Mouse (Mus musculus): ENCODE results near the gene Tmem234.

Gene Tmem234

DNA sequence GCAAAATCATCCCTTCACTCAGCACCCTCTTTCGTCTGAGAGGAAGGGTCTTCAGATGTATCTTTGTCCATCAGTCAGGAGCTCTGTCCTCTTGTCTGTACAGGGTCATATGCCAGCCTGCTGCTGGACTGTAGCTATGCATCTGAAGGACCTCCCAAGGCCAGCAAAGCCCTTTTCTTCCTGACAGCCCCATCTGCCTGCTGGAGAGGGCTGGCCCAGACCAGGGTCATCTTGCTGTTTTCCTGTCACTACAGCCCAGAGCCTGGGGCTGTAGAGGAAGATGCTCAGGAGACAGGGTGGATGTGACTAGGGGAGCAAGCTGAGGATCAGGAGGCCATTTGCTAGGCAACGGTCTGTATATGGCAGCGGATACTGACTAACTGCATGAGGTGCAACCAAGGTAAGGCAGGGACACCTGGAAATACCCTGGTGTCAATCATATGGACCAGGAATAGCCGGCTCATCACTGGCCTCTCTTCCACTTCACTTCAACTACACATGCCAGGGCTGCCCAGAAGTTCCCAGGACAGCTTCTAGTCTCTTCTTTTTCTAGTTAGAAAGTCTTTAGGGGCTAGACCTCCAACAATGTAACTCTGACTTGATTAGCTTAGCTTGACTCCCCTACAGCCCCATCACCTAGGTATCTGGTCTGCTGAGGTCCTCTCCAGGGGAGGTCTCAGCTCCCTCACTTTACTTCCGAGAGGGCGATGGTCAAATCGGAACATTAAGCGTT lies 22.5 kb downstream of the Tmem234 start:
- DNase-seq = no peak

DNA sequence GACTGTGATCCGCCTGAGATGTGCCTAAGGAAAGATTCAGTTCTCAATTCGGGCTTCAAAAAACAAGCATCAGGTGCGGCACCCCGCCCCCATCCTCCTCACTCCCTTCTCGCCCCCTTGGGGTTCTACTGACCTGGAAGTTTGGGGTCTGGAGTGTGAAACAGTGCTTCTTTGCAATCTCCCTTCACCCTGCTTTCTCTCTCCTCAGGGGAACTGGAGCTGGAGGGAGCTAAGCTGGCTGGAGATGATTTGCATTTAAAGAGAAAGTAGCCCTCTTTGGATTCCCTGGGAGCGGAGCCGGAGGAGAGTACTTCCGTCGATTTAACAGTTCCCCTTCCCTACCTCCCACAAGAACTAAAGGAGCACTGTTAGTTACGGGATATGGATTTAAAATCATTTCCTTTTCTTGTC lies 23.2 kb downstream of the Tmem234 start, which contains the start of gene Ccdc28b:
Ccdc28b (minus strand) TSS at position 267 of the 411 bp plus-strand sequence.
- DNase-seq = peak in 1 of 2 experiments; percentile 34

- peak; percentile 80 to 86 for DNase-seq
Measured at GRCm38 (mm10) chr4:129624281-129625028, 24.0 kb downstream of the Tmem234 start.

DNA sequence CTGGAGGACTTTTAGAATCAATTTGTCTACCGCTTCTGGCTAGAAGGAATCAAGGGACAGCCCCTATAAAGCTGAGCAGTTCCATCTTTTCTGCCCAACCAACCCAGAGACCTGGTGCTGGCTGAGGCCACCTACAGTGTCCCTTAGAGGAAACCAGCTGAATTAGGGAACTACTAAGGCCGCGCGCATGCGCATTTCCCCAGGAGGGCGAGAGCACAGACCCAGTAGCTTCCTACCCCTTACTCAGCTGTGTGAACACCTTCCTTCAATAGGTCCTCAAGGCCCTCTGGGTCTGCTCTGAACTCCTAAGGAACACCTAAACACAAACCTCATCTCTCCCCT lies 24.5 kb downstream of the Tmem234 start:
- DNase-seq = peak; percentile 54 to 69

- DNase-seq = no peak
Measured at GRCm38 (mm10) chr4:129625496-129625895, 25.0 kb downstream of the Tmem234 start.

GRCm38 (mm10) chr4:129626035-129626434 lies 25.6 kb downstream of the Tmem234 start:
- DNase-seq = no peak

DNA sequence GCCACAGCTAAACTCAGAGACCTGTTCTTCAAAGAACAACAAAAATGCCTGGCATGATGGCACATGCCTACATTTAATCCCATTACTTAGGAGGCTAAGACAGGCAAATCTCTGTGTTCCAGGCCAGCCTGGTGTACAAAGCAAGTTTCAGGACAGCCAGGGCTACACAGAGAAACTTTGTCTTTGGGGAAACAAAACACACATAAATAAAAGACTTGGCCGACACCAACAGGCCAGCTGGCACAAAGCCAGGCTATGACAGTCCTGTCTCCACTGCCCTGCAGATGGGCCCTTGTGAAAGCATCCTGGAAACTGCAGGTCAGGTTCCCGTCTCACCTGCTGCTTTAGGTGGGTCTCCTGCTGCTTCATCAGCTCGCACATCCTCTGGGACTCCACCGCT lies 30.5 kb downstream of the Tmem234 start:
- no peak for DNase-seq

DNA sequence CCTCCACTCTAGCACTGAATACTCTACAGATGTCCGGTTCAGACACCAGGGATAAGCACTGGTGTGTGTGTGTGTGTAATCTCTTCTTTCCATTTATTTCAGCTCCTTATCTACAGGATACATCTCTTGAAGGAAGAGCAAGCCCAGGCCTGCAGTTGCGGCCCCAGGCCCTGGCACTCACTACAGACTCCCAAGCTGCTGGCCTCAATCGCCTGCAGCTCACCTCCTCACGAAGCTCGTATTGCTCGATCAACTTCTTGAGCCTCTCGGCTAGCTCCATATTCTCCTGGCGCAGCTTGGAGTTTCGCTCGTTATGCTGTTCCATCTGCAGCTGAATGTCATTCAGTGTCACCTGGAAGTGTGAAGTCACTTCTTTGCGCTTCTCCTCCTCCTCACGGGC lies 31.4 kb downstream of the Tmem234 start:
- DNase-seq = no peak

GRCm38 (mm10) chr4:129633852-129634251 lies 33.4 kb downstream of the Tmem234 start:
- no peak for DNase-seq

- no peak for DNase-seq
Measured at GRCm38 (mm10) chr4:129639221-129639620, 38.8 kb downstream of the Tmem234 start.

GRCm38 (mm10) chr4:129640101-129640637 lies 39.7 kb downstream of the Tmem234 start:
- DNase-seq = peak in 1 of 2 experiments; percentile 39

DNA sequence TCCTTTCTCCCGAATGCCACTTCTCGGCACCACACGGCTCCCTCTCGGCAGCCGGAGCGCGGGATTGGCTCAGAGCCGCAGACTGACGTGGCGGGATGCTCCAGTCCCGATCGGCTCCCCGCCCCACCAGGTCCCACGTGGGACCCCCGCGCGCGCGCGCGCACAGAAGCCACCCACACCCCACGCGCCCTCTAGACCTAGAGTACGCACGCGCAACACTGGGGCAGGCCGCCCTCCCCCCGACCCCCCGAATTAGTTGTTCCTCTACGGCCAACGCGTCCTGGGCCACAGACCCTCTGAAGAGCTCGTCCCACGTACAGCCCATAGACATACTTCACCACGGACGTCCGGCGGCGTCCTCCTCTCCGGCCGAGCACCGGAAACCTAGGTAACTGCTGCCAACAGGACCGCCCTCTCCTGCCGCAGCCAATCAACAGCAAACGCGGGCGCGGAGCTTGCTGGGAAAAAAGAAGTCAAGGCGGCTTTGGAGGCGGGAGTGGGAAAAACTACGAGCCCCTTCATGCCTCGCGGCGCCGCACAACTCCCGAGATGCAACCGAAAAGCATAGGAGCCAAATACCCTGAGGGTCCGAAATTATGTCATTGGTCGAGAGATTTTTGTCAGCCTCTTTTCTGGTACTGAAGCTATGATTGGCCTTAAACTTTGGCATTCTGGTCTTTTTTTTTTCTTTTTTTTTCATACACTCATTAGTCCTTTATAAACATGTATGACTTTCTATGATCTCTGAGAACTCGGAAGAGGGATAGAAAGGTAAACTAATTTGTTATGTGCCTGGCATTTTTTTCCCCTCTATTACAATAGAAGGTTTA lies 40.4 kb downstream of the Tmem234 start, which contains the start of gene Txlna:
Txlna (minus strand) TSS at position 428 of the 830 bp plus-strand sequence.
- peak; percentile 94 to 96 for DNase-seq

- DNase-seq = no peak
Measured at GRCm38 (mm10) chr4:129641756-129642155, 41.3 kb downstream of the Tmem234 start.

- no peak for DNase-seq
Measured at GRCm38 (mm10) chr4:129645204-129645603, 44.7 kb downstream of the Tmem234 start.

DNA sequence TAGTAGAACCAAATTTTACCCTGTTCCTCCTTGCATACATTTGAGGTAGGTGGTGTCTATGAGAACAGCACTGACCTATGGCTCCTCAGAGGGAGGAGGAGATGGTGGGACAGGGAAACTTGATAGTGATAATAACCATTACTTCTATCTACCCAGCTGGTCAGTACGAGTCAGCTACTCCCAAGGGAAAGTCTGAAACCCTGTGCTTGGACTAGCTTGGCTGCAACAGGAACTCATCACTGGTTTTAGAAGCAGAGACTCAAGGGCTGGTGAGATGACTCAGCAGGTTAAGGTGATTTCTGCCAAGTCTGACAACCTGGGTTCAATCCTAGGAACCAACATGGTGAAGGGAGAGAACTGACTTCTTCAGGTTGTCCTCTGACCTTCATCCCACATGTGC lies 48.2 kb downstream of the Tmem234 start:
- no peak for DNase-seq

GRCm38 (mm10) chr4:129650359-129650758 lies 49.9 kb downstream of the Tmem234 start:
- DNase-seq = no peak

DNA sequence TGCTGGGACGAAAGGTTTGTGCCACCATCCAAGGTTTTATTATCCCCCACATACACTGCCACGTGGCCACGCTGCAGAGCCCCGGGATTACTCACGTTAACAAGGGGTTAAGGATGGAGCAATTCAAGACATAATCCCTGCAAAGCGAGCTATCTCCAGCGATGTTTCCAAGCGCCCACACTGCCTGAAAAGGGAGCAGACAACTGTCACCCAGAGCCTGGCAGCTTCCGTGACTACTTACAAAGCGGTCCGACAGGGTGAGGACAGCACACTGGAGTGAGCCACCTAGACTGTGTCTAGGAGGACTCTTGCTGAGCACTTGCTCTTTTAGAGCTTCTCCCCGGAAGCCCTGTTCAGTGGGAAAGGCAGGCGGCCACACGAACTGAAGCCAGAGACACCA lies 54.3 kb downstream of the Tmem234 start:
- DNase-seq = no peak

- no peak for DNase-seq
Measured at GRCm38 (mm10) chr4:129661584-129661983, 61.1 kb downstream of the Tmem234 start.

GRCm38 (mm10) chr4:129662255-129662813 lies 61.9 kb downstream of the Tmem234 start:
- DNase-seq = no peak

- DNase-seq = peak in 1 of 2 experiments; percentile 18
Measured at GRCm38 (mm10) chr4:129671491-129672082, 71.1 kb downstream of the Tmem234 start.

GRCm38 (mm10) chr4:129672083-129672877 lies 71.8 kb downstream of the Tmem234 start, which contains the start of gene Kpna6:
Gene Kpna6 (minus strand): TSS chr4:129672767.
- peak; percentile 65 to 71 for DNase-seq

Measured in thymus, adult 18-20 months (tissue).